Mouse (Mus musculus) liver, adult 2 months (tissue): ENCODE measurements around the gene Nucb2. TPM values are rescaled to one million over a fixed set of nuclear protein-coding genes. Genes with fewer than 3 reads are reported as not detected.

Experiments used
- DNase-seq: peaks from one replicate; pipeline ENCODE4 v3.0.0-alpha.2; 2011; ENCODE audit warnings: low read depth, low spot score; ENCODE audit errors: extremely low read depth
- H3K27ac ChIP-seq: fragments of 200-500 bp; replicated peaks from 2 replicates; pipeline ENCODE4 v1.5.1; 2012; ENCODE audit warnings: low read depth, mild to moderate bottlenecking, control low read depth, inconsistent platforms, low read length; ENCODE audit not compliant: insufficient read depth
- H3K27me3 ChIP-seq: fragments of 200-500 bp; 2 replicates; pipeline ENCODE4 v1.6.1; 2012; ENCODE audit warnings: mild to moderate bottlenecking, moderate library complexity, low read length, inconsistent platforms; ENCODE audit not compliant: control insufficient read depth, insufficient read depth
- H3K36me3 ChIP-seq: fragments of 200-500 bp; 2 replicates; pipeline ENCODE4 v1.6.1; 2012; ENCODE audit warnings: low read length, inconsistent platforms; ENCODE audit not compliant: control insufficient read depth, insufficient read depth
- H3K4me1 ChIP-seq: fragments of 200-500 bp; 2 replicates; pipeline ENCODE4 v1.6.1; 2011; ENCODE audit warnings: low read length; ENCODE audit not compliant: control insufficient read depth, insufficient read depth
- H3K4me3 ChIP-seq: fragments of 200-500 bp; 2 replicates; pipeline ENCODE4 v1.5.1; 2011; ENCODE audit warnings: low read depth, mild to moderate bottlenecking, control low read depth, low read length, moderate library complexity; ENCODE audit not compliant: insufficient read depth
- H3K79me2 ChIP-seq: fragments of 200-500 bp; 2 replicates; pipeline ENCODE4 v1.6.1; 2012; ENCODE audit warnings: inconsistent platforms, mild to moderate bottlenecking, low read length, moderate library complexity; ENCODE audit not compliant: control insufficient read depth, insufficient read depth
- H3K9ac ChIP-seq: fragments of 200-500 bp; 2 replicates; pipeline ENCODE4 v1.6.1; 2012; ENCODE audit warnings: low read depth, mild to moderate bottlenecking, control low read depth, inconsistent platforms, low read length
- CTCF ChIP-seq: fragments of 200-500 bp; IDR thresholded peaks from 2 replicates; pipeline ENCODE4 v1.5.1; 2011; ENCODE audit warnings: low read depth, low read length, control low read depth
- POLR2A ChIP-seq: fragments of 200-500 bp; IDR thresholded peaks from 2 replicates; pipeline ENCODE4 v1.6.1; 2011; ENCODE audit warnings: low read length, control low read depth; ENCODE audit not compliant: insufficient read depth; ENCODE audit errors: extremely low read depth
- WGBS: fragments of 180-500 bp; shearing (Covaris S2); methylation state at CpG from one replicate; pipeline ENCODE4 v1.1.7; 2018; 5-methylcytosine and 5-hydroxymethylcytosine counted together
- polyA plus RNA-seq: library from polyadenylated mRNA; depleted of rRNA; stranded (reverse); fragments of >200 nt; gene quantifications from 2 replicates; pipeline ENCODE4 v1.2.3, GENCODE M21; 2012
- total RNA-seq: library from RNA; depleted of rRNA; stranded (reverse); fragments of >200 nt; gene quantifications from 2 replicates; pipeline ENCODE4 v1.2.3, GENCODE M21; 2014

Gene Nucb2
- total and polyA plus RNA-seq, 2 experiments, result 0.65 to 5.5 TPM

- TF ChIP-seq POLR2A, result no peak
- TF ChIP-seq CTCF, result no peak
- Histone ChIP-seq H3K27me3 (no peaks in the 10 kb centered on the region), H3K4me3 (no peak overlapping the region), H3K79me2 (no peaks in the 10 kb centered on the region), H3K27ac (no peak overlapping the region), H3K9ac (no peak overlapping the region), H3K4me1 (no peaks in the 10 kb centered on the region), H3K36me3 (no peaks in the 10 kb centered on the region)
- WGBS, result 68% methylated on average over 5 of the region's 5 CpGs
- no peak for DNase-seq
Observed at GRCm38 (mm10) chr7:116476264-116476663, 27.9 kb upstream of the Nucb2 start.

DNA sequence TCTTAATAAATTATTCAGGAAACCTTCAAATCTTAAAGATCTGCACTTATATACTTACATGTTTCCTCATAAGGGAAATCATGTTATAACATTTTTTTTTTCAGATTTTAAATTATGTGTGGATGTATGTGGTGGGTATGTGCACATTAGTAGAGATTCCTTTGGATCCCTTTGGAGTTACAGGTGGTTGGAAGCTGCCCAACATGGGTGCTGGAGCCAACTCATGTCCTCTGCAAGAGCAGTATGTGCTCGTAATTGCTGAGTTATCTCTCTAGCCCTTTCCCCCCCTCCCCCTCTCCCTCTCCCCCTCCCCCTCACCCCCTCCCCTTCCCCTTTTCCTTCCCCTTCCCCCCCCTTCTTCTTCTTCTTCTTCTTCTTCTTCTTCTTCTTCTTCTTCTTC, 21.1 kb upstream of the Nucb2 start:
- Histone ChIP-seq H3K36me3 (no peaks in the 10 kb centered on the region), H3K27ac (no peak overlapping the region), H3K4me3 (no peak overlapping the region), H3K79me2 (no peaks in the 10 kb centered on the region), H3K27me3 (no peaks in the 10 kb centered on the region), H3K4me1 (no peaks in the 10 kb centered on the region), H3K9ac (no peak overlapping the region)
- WGBS, result 0% methylated on average over 1 of the region's 1 CpGs
- TF ChIP-seq POLR2A, result no peak
- no peak for TF ChIP-seq CTCF
- no peak for DNase-seq

- H3K79me2 ChIP-seq, result no peaks in the 10 kb centered on the region
- H3K36me3 ChIP-seq, result no peaks in the 10 kb centered on the region
- TF ChIP-seq POLR2A (no peak), CTCF (no peak)
- H3K4me3 ChIP-seq, result no peak overlapping the region
- no peak for DNase-seq
- no peak overlapping the region for H3K9ac ChIP-seq
- no peak overlapping the region for H3K27ac ChIP-seq
- H3K27me3 ChIP-seq, result no peaks in the 10 kb centered on the region
- H3K4me1 ChIP-seq, result no peaks in the 10 kb centered on the region
- WGBS, result 82% methylated on average over 5 of the region's 5 CpGs
Observed at GRCm38 (mm10) chr7:116483782-116484181, 20.4 kb upstream of the Nucb2 start.

- Histone ChIP-seq H3K4me3 (no peak overlapping the region), H3K4me1 (no peaks in the 10 kb centered on the region), H3K9ac (no peak overlapping the region), H3K36me3 (no peaks in the 10 kb centered on the region), H3K27me3 (no peaks in the 10 kb centered on the region), H3K79me2 (no peaks in the 10 kb centered on the region), H3K27ac (no peak overlapping the region)
- WGBS, result 91% methylated on average over 5 of the region's 5 CpGs
- TF ChIP-seq POLR2A, result no peak
- TF ChIP-seq CTCF, result no peak
- DNase-seq, result no peak
Observed at GRCm38 (mm10) chr7:116484213-116484612, 20.0 kb upstream of the Nucb2 start.

GRCm38 (mm10) chr7:116485062-116485601, 19.0 kb upstream of the Nucb2 start:
- no peaks in the 10 kb centered on the region for H3K79me2 ChIP-seq
- H3K4me1 ChIP-seq, result no peaks in the 10 kb centered on the region
- no peak for DNase-seq
- H3K9ac ChIP-seq, result no peak overlapping the region
- no peak overlapping the region for H3K4me3 ChIP-seq
- WGBS, result 100% methylated on average over 1 of the region's 1 CpGs
- H3K36me3 ChIP-seq, result no peaks in the 10 kb centered on the region
- no peak overlapping the region for H3K27ac ChIP-seq
- no peaks in the 10 kb centered on the region for H3K27me3 ChIP-seq
- no peak for TF ChIP-seq POLR2A
- TF ChIP-seq CTCF, result no peak

DNA sequence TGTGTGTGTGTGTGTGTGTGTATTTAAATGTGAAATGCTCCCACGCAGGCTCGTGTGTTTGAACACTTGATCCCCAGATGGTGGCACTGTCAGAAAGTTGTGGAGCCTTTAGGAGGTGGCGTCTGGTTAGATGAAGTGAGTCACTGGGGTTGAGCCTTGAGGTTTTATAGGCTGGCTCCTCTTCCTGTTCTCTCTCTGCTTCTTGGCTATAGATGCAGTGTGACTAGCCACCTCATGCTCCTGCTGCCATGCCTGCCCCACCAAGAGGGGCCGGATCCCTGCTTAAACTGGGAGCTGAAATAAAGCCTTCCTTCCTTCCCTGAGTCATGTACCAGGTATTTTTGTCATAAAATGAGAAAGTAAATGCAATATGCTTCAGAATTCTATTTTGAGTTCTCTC, 13.1 kb upstream of the Nucb2 start:
- no peak overlapping the region for H3K9ac ChIP-seq
- DNase-seq, result no peak
- 75% methylated on average over 4 of the region's 4 CpGs for WGBS

More for the DNA sequence above, 13.1 kb upstream of the Nucb2 start:
- Histone ChIP-seq H3K4me3 (no peak overlapping the region), H3K4me1 (no peaks in the 10 kb centered on the region), H3K27ac (no peak overlapping the region), H3K79me2 (no peaks in the 10 kb centered on the region), H3K27me3 (no peaks in the 10 kb centered on the region), H3K36me3 (no peaks in the 10 kb centered on the region)
- TF ChIP-seq CTCF, result no peak
- TF ChIP-seq POLR2A, result no peak
